Mouse (Mus musculus) mouse embryonic stem cell (cell line): ENCODE data around the gene Ascc1.

Experiments used
- in situ Hi-C, 2 experiments: fragments of 300-500 bp; cut with MboI; formaldehyde crosslinking; loops; 1 replicate in 1 of 2; 3 replicates in 1 of 2; pipeline ENCODE4 v1.14.3; 2019 to 2020; ENCODE audit warnings: low sequenced_read_pairs in 2 of 2, low pct_unique_long_range_greater_than_20kb in 1 of 2, mixed read lengths in 1 of 2; ENCODE audit not compliant: unreplicated experiment in 1 of 2

Ascc1 gene

DNA sequence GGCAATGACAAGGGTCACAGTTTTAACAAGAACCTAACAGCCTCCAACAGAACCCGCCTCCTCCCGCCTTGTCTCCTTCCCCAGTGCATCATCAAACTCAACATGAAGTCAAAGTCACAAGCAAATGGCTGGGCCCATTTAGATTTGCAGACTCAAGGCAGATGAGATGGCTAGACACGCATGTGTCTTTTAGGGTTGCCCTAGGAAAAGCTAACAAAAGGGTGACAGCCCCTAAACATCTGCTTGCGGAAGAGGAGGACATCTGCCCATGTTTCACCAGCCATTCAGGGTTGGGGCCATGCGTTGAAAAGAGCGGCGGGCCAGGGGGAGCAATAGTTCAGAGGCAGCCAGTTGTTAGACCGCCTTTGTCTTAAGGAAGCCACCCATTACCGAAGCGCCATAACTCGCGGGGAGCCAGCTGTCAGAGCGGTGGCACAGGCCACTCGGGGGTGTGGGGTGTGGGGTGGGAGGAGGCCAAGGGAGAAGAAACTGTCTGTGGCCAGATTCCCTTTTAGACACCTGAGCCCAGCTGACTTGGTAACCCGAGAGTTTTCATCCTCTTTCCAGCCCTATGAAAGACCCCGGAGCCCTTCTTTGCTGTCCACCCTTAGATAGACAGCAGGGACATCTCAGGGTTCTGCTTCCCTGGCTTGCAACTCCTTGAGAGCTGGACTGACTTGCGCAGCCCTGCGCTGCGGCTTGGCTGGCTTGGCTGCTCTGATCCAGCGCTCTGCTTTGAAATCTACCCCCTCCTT lies 103.0 kb downstream of the Ascc1 start:
- in situ Hi-C loops, result no loop called here

DNA sequence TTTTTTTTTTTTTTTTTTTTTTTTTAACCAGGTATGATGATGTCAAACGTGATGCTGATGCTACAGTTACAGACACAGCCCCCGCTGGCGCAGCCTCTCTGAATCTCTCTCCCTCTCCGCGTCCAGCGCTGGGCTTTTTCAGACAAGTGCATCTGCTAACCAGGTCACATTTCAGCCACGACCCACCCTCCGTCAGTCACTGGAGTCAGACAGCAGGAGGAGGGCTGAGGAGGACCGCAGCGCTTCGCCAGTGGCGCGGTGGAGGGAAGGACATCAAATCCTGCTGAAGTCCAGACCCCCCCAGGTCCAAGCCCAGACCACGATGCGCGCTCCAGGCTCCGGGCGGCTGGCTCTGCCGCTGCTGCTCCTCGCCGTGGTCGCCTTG lies 103.5 kb downstream of the Ascc1 start, which contains the start of gene Spock2:
TSS of gene Spock2 (plus strand) at position 74 of the 385 bp plus-strand sequence.
- in situ Hi-C loops, result no loop called here

- in situ Hi-C loops, result no loop called here
Observed at GRCm38 (mm10) chr10:60106531-60107186, 104.1 kb downstream of the Ascc1 start.

GRCm38 (mm10) chr10:60107448-60107847 lies 104.8 kb downstream of the Ascc1 start:
- in situ Hi-C loops, result no loop called here

- in situ Hi-C loops, result no loop called here
Observed at GRCm38 (mm10) chr10:60108321-60109111, 105.9 kb downstream of the Ascc1 start.

GRCm38 (mm10) chr10:60109336-60109735 lies 106.7 kb downstream of the Ascc1 start:
- in situ Hi-C loops, result no loop called here

- in situ Hi-C loops, result no loop called here
Observed at GRCm38 (mm10) chr10:60109989-60110388, 107.4 kb downstream of the Ascc1 start.

- in situ Hi-C loops, result no loop called here
Observed at GRCm38 (mm10) chr10:60110908-60111475, 108.4 kb downstream of the Ascc1 start.

DNA sequence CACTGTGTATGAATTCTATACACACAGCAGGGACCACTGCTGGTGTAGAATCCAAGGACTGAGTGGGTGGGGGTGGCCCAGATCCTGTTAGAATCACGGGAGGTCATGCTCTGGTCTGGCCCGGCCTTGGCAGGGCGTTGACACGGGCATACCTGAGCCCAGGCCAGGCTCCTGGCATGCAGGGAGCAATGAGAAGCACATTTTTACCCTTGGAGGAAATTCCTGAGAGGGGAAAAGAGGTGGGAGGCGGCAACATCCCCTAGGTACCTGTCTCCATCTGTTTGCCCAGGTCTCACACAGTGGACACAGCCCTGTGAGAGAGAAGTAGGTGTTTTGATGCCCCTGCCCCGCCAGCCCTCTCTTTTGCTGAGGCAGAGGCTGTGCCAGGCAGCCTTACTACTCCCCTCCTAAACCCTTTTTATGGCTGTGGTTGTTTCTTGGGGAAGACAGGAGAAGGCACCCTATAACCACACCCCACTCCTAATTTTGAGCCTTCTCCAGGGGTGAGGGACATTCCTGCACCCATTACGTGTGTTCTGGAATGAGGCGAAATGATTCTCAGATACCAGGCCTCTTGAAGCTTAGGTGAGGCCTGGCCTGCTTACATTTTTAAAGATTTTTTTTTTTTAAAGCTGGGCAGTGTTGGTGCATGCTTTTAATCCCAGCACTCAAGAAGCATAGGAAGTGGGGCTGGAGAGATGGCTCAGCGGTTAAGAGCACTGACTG lies 111.5 kb downstream of the Ascc1 start:
- in situ Hi-C loops, result no loop called here

GRCm38 (mm10) chr10:60115345-60116185 lies 113.0 kb downstream of the Ascc1 start:
- in situ Hi-C loops, result no loop called here

GRCm38 (mm10) chr10:60116997-60117396 lies 114.4 kb downstream of the Ascc1 start:
- in situ Hi-C loops, result no loop called here

DNA sequence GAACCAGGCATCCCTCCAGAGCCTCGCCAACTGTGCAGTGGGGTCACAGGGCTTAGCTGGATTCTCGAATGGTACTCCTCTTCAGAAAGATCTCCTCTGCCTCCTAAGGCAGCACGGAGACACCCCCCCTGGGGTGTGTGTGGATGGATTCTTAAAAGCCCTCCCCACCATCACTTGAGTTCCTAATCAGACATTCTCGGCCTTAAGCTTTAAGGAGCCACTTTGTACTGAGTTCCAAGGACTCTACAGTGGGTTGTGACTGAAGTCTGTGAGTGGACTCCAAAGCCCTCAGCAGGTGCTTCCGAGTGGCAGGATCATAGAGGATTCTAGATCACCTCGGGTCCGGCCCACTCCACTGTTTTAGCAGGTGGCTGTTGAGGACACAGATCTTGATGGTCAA lies 115.9 kb downstream of the Ascc1 start:
- in situ Hi-C loops, result no loop called here

DNA sequence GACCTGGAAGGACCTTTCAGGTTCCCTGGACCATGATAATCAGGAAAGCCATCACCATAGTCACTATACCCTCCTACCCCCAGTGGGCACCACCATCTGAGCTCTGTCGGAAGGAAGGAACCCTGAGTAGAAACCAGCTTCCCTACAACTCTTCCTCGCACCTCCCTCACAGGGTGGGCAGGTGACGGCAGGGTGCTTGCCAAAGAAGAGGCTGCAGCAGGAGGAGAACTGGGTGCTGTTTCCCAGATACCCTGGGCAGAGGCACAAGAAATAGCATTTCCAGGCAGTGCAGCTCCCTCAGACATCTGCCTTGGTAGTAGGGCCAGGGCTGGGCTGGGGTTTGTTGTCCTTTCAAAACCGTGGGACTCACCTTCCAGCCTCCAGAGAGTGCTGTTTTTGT lies 118.0 kb downstream of the Ascc1 start:
- in situ Hi-C loops, result no loop called here

GRCm38 (mm10) chr10:60124078-60124477 lies 121.5 kb downstream of the Ascc1 start:
- in situ Hi-C loops, result no loop called here

DNA sequence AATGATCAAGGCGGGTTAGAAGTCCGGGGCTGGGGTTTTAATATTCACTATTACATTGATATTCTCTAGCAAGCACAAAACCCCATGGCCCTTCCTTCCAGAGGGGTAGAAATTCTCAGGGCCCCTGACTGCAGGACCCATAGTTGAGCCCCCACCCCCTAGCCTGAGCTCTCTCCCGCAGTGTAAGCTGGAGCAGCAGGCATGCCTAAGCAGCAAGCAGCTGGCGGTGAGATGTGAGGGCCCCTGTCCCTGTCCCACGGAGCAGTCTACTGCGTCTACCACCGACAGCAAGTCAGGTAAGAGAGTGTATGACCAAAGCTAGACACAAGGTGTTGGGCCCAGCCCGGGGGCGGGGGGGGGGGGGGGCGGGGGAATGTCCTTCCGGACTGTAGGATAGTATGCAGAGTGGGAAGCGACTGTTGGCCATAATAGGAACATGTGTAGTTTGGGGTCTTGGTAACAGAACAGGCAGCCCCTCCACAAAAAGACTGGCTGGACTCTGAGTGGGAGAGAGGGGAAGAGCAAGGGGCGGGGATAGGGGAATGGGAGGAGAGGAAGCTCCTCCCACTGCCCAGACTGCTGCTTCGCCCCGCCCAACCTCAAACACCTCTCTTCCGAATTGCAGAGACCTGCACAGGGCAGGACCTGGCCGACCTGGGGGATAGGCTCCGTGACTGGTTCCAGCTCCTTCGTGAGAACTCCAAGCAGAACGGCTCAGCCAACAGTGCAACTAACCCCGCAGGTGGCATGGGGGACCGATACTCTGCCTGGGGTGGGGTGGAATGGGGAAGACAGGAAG lies 123.1 kb downstream of the Ascc1 start:
- in situ Hi-C loops, result no loop called here

- in situ Hi-C loops, result no loop called here
Observed at GRCm38 (mm10) chr10:60128287-60128686, 125.7 kb downstream of the Ascc1 start.

- in situ Hi-C loops, result no loop called here
Observed at GRCm38 (mm10) chr10:60130504-60130903, 127.9 kb downstream of the Ascc1 start.
